Comparison of ENCODE assay signal across 9 mouse cellular contexts in genomic region chr6:85160201-85160923, GRCm38 (mm10). TPM values are rescaled to one million over a fixed set of nuclear protein-coding genes. Genes with fewer than 3 reads are reported as not detected.
DNase-seq lines count a peak whose midpoint lies in the region; ATAC-seq and TF ChIP-seq lines count a peak whose summit lies in the region.
"Had no signal": no experiment of that assay in that cellular context is flagged by ENCODE, and none has a peak within 500 bp of the region (broad histone marks: within the 10 kb centered on the region; RNA-seq: fewer than 3 reads in every experiment).

No protein-coding gene starts in this region.

- H3K4me2 ChIP-seq in midbrain, embryonic 11.5 days: no peak overlapping the region
- H3K4me2 ChIP-seq in midbrain, embryonic 15.5 days: no peak overlapping the region
- H3K4me2 ChIP-seq in intestine, embryonic 15.5 days (replicated peaks): no peak overlapping the region

- no peak for TF ChIP-seq POLR2A in cerebellum, adult 2 months (IDR thresholded peaks at IDR 0.05; ENCODE audit: borderline replicate concordance, insufficient read depth, low read length)

- WGBS in midbrain, embryonic 11.5 days: 36% methylated on average over 4 of the region's 4 CpGs
- whole genome bisulfite sequencing in midbrain, embryonic 15.5 days: 36% methylated on average over 4 of the region's 4 CpGs
- 47% methylated on average over 4 of the region's 4 CpGs for WGBS in cerebellum, adult 2 months
- WGBS in intestine, embryonic 15.5 days: 38% methylated on average over 4 of the region's 4 CpGs

- no peak overlapping the region for H3K27ac ChIP-seq in midbrain, embryonic 11.5 days (ENCODE audit: low read depth, low read length)
- H3K27ac ChIP-seq in midbrain, embryonic 15.5 days: no peak overlapping the region
- H3K27ac ChIP-seq in cerebellum, adult 2 months (ENCODE audit: insufficient read depth, low read length): no peak overlapping the region
- H3K27ac ChIP-seq in intestine, embryonic 15.5 days: no peak overlapping the region

- no peaks in the 10 kb centered on the region for H3K36me3 ChIP-seq in midbrain, embryonic 11.5 days (ENCODE audit: control insufficient read depth, insufficient read depth, low read length)
- H3K36me3 ChIP-seq in midbrain, embryonic 15.5 days (replicated peaks): no peaks in the 10 kb centered on the region
- H3K36me3 ChIP-seq in intestine, embryonic 15.5 days: no peaks in the 10 kb centered on the region

- no peak overlapping the region for H3K4me3 ChIP-seq in midbrain, embryonic 11.5 days (ENCODE audit: low read depth, low read length)
- no peak overlapping the region for H3K4me3 ChIP-seq in midbrain, embryonic 15.5 days
- H3K4me3 ChIP-seq in cerebellum, adult 2 months (replicated peaks; ENCODE audit: insufficient read depth, low read depth, low read length): no peak overlapping the region
- H3K4me3 ChIP-seq in intestine, embryonic 15.5 days (replicated peaks): no peak overlapping the region
- H3K4me3 ChIP-seq: erythroblast, embryonic 14.5 days had no signal

- peak; percentile 99 for DNase-seq in midbrain, embryonic 11.5 days (ENCODE audit: low spot score, missing footprints)
- DNase-seq in cerebellum, adult 2 months: peak; percentile 28 to 61
- peak; percentile 64 to 92 for DNase-seq in frontal cortex, adult 2 months (ENCODE audit: extremely low spot score in 1 of 2, low spot score in 1 of 2)
- peak; percentile 80 to 83 for DNase-seq in left cerebral cortex, postnatal 25 days (ENCODE audit: low spot score in 2 of 2)
- peak; percentile 75 for DNase-seq in naive thymus-derived CD4-positive, alpha-beta T cell, adult 2 months (ENCODE audit: low read depth)
- peak; percentile 23 for DNase-seq in telencephalon, adult 2 months (ENCODE audit: low read depth, low spot score)

- intact Hi-C loops in left cerebral cortex, postnatal 25 days (cut with DNase I): loop anchor here (5.0 kb wide), 1 partner anchor 77 kb away; no protein-coding TSS in a partner anchor

- H3K9ac ChIP-seq in midbrain, embryonic 11.5 days (ENCODE audit: low read length): no peak overlapping the region
- H3K9ac ChIP-seq in midbrain, embryonic 15.5 days: no peak overlapping the region
- H3K9ac ChIP-seq in intestine, embryonic 15.5 days: no peak overlapping the region

- H3K9me3 ChIP-seq in midbrain, embryonic 11.5 days (ENCODE audit: control insufficient read depth, low read length): no peaks in the 10 kb centered on the region
- H3K9me3 ChIP-seq in midbrain, embryonic 15.5 days: no peaks in the 10 kb centered on the region
- no peaks in the 10 kb centered on the region for H3K9me3 ChIP-seq in intestine, embryonic 15.5 days

- H3K4me1 ChIP-seq in midbrain, embryonic 11.5 days (ENCODE audit: control insufficient read depth, insufficient read depth, low read length): peaks cover 3% of the 10 kb centered on the region
- peaks cover 4% of the 10 kb centered on the region for H3K4me1 ChIP-seq in midbrain, embryonic 15.5 days
- no peaks in the 10 kb centered on the region for H3K4me1 ChIP-seq in cerebellum, adult 2 months (ENCODE audit: control insufficient read depth, insufficient read depth, low read length)
- no peaks in the 10 kb centered on the region for H3K4me1 ChIP-seq in intestine, embryonic 15.5 days (replicated peaks)

- TF ChIP-seq CTCF in cerebellum, adult 2 months (IDR thresholded peaks at IDR 0.05; ENCODE audit: borderline replicate concordance, insufficient read depth, low read depth, low read length): peak; percentile 63

- no peaks in the 10 kb centered on the region for H3K27me3 ChIP-seq in midbrain, embryonic 11.5 days (ENCODE audit: control insufficient read depth, insufficient read depth, low read length)
- H3K27me3 ChIP-seq in midbrain, embryonic 15.5 days (replicated peaks): no peaks in the 10 kb centered on the region
- no peaks in the 10 kb centered on the region for H3K27me3 ChIP-seq in cerebellum, adult 2 months (ENCODE audit: control insufficient read depth, insufficient read depth, low read length)
- H3K27me3 ChIP-seq in intestine, embryonic 15.5 days (replicated peaks): no peaks in the 10 kb centered on the region

- ATAC-seq in midbrain, embryonic 11.5 days (ENCODE audit: low FRiP score): peak; percentile 43; the same call in 1 of the 2 replicates
- no peak for ATAC-seq in midbrain, embryonic 15.5 days (replicated peaks)
- ATAC-seq in intestine, embryonic 15.5 days: peak; percentile 30; the same call in 1 of the 2 replicates

RNA-seq across cellular contexts. Expression of gene Spr, which starts 22.8 kb away (rescaled TPM):
- 41.1 and 45.5 TPM in 2 replicates for polyA plus RNA-seq in midbrain, embryonic 11.5 days (2014; fragmentation: Nextera tagmentation; extraction: Ambion mirVana)
- 24.8 and 25.6 TPM in 2 replicates for polyA plus RNA-seq in midbrain, embryonic 15.5 days (2015; fragmentation: Nextera tagmentation; extraction: Ambion mirVana)
- polyA plus RNA-seq in cerebellum, adult 2 months (2012; rRNA removed): 26.9 TPM in 2 replicates
- 14.5 and 17.8 TPM in 2 replicates for polyA plus RNA-seq in frontal cortex, adult 2 months (2012; rRNA removed)
- polyA plus RNA-seq in intestine, embryonic 15.5 days (2015; fragmentation: Nextera tagmentation; extraction: Ambion mirVana): 77.0 and 82.9 TPM in 2 replicates
- total RNA-seq in left cerebral cortex, postnatal 25 days (2021): 10 to 100 TPM; 36.9 to 38.2 TPM

RNA-seq across cellular contexts. Expression of gene Emx1, which starts 26.9 kb away (rescaled TPM):
- polyA plus RNA-seq in midbrain, embryonic 11.5 days (2014; fragmentation: Nextera tagmentation; extraction: Ambion mirVana): 2.7 and 3.6 TPM in 2 replicates
- polyA plus RNA-seq in midbrain, embryonic 15.5 days (2015; fragmentation: Nextera tagmentation; extraction: Ambion mirVana): 1.4 and 3.2 TPM in 2 replicates
- 0.11 and 0.19 TPM in 2 replicates for polyA plus RNA-seq in cerebellum, adult 2 months (2012; rRNA removed)
- 25.4 and 26.9 TPM in 2 replicates for polyA plus RNA-seq in frontal cortex, adult 2 months (2012; rRNA removed)
- not detected in 2 replicates for polyA plus RNA-seq in intestine, embryonic 15.5 days (2015; fragmentation: Nextera tagmentation; extraction: Ambion mirVana)
- total RNA-seq in left cerebral cortex, postnatal 25 days (2021): 10 to 100 TPM; 33.6 to 33.7 TPM
- polyA plus RNA-seq: erythroblast, embryonic 14.5 days had no signal

Comparison
In these comparisons a context has a peak if more than half of its experiments do, and no peak if none do; other contexts are left out.
1. DNase-seq: peak in every context shown above with its lines; median percentile 99 in midbrain, embryonic 11.5 days; 82 in left cerebral cortex, postnatal 25 days; 78 in frontal cortex, adult 2 months; 75 in naive thymus-derived CD4-positive, alpha-beta T cell, adult 2 months; 44 in cerebellum, adult 2 months; 23 in telencephalon, adult 2 months.